Mouse (Mus musculus): ENCODE measurements around the gene Runx1.

DNA sequence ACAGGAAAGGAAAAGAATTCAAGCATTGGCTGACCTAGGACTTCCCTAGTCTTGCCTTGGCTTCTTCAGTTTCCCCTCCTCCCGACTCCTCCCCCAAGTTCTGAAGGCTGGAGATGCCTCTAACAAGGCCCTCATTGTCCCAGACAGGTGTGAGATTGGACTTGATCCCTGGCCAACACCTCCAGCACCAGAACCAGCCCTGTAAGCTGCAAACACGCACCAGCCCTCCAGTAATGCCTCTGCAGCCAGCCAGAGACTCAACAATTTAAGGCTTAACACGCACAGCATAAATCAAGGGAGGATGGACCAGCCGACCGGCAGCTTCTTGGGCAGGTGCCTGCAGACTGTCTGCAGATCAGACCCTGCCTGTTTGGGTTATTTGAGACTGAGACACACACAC lies 195.0 kb downstream of the Runx1 start:
- TF ChIP-seq CTCF (IDR thresholded peaks at IDR 0.05; ENCODE audit: low read depth, low read length) = no peak
- TF ChIP-seq POLR2A (IDR thresholded peaks at IDR 0.05; ENCODE audit: insufficient read depth, low read length) = no peak
- TF ChIP-seq EP300 (IDR thresholded peaks at IDR 0.05; ENCODE audit: insufficient read depth, low read depth, low read length) = no peak
